8 mouse cellular contexts compared by ENCODE assay signal in the genomic region with DNA sequence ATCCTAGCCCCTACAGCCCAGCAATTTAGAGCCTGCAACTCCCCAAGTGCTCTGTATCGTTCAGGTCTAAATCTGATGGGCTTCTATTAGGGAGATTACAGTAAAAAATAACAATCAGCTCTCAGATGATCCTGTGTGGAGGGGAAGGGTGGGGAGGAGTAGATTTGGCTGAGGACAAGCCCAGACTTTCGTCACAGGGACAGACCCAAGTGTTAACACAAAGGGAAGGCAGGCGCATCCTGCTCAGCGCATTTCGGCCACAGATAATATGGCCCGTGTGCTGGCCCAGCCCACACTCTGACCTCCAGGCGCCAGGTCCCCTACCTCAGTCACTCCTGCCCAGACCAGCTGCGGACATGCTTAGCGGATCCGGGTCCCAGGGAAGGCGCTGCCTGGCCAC.
A peak's percentile ranks its signal among the peaks of the same experiment; 100 is the strongest.
DNase-seq lines count a peak whose midpoint lies in the region; ATAC-seq and TF ChIP-seq lines count a peak whose summit lies in the region.

No protein-coding gene starts in this region.

- peak; percentile 87 for ATAC-seq in kidney, embryonic 14.5 days (ENCODE audit: low FRiP score, low TSS enrichment)
- ATAC-seq in limb, embryonic 14.5 days (ENCODE audit: low FRiP score, low read depth) = peak; percentile 74
- peak; percentile 84 for ATAC-seq in midbrain, embryonic 14.5 days (ENCODE audit: low FRiP score, low TSS enrichment)

- peak overlapping the region; percentile 67 for H3K4me3 ChIP-seq in embryonic facial prominence, embryonic 10.5 days
- H3K4me3 ChIP-seq in heart, embryonic 10.5 days = peak overlapping the region; percentile 63
- peak overlapping the region; percentile 41 for H3K4me3 ChIP-seq in kidney, embryonic 14.5 days (ENCODE audit: low read length)
- H3K4me3 ChIP-seq in limb, embryonic 14.5 days (replicated peaks; ENCODE audit: low read length) = peak overlapping the region; percentile 49
- peak overlapping the region; percentile 56 for H3K4me3 ChIP-seq in midbrain, embryonic 14.5 days (replicated peaks; ENCODE audit: low read depth, low read length)

- peaks cover 72% of the 10 kb centered on the region for H3K4me1 ChIP-seq in embryonic facial prominence, embryonic 10.5 days
- H3K4me1 ChIP-seq in heart, embryonic 10.5 days = peaks cover 70% of the 10 kb centered on the region
- peaks cover 14% of the 10 kb centered on the region; the same call in 1 of the 2 replicates for H3K4me1 ChIP-seq in kidney, embryonic 14.5 days (ENCODE audit: control insufficient read depth, insufficient read depth, low read length)
- H3K4me1 ChIP-seq in limb, embryonic 14.5 days (ENCODE audit: control insufficient read depth, insufficient read depth, low read length) = peaks cover 46% of the 10 kb centered on the region
- peaks cover 29% of the 10 kb centered on the region for H3K4me1 ChIP-seq in midbrain, embryonic 14.5 days (ENCODE audit: control insufficient read depth, insufficient read depth, low read length)

- peak overlapping the region; percentile 94 for H3K27ac ChIP-seq in embryonic facial prominence, embryonic 10.5 days (replicated peaks)
- peak overlapping the region; percentile 91 for H3K27ac ChIP-seq in heart, embryonic 10.5 days
- H3K27ac ChIP-seq in kidney, embryonic 14.5 days (ENCODE audit: low read depth, low read length) = peak overlapping the region; percentile 65; the same call in 1 of the 2 replicates
- H3K27ac ChIP-seq in limb, embryonic 14.5 days (replicated peaks; ENCODE audit: low read depth, low read length) = peak overlapping the region; percentile 92
- H3K27ac ChIP-seq in midbrain, embryonic 14.5 days (replicated peaks; ENCODE audit: low read depth, low read length) = peak overlapping the region; percentile 79

- H3K27me3 ChIP-seq in embryonic facial prominence, embryonic 10.5 days (replicated peaks; ENCODE audit: low read depth, poor library complexity, severe bottlenecking) = no peaks in the 10 kb centered on the region
- no peaks in the 10 kb centered on the region for H3K27me3 ChIP-seq in heart, embryonic 10.5 days (ENCODE audit: insufficient read depth, poor library complexity, severe bottlenecking)
- H3K27me3 ChIP-seq in kidney, embryonic 14.5 days (ENCODE audit: control insufficient read depth, insufficient read depth, low read length) = no peaks in the 10 kb centered on the region
- no peaks in the 10 kb centered on the region for H3K27me3 ChIP-seq in limb, embryonic 14.5 days (ENCODE audit: control insufficient read depth, insufficient read depth, low read length)
- H3K27me3 ChIP-seq in midbrain, embryonic 14.5 days (ENCODE audit: control insufficient read depth, insufficient read depth, low read length) = no peaks in the 10 kb centered on the region

- peaks cover 14% of the 10 kb centered on the region for H3K36me3 ChIP-seq in embryonic facial prominence, embryonic 10.5 days (replicated peaks)
- peaks cover 16% of the 10 kb centered on the region for H3K36me3 ChIP-seq in heart, embryonic 10.5 days
- H3K36me3 ChIP-seq in kidney, embryonic 14.5 days (ENCODE audit: control insufficient read depth, insufficient read depth, low read length) = no peaks in the 10 kb centered on the region
- H3K36me3 ChIP-seq in limb, embryonic 14.5 days (ENCODE audit: control insufficient read depth, insufficient read depth, low read length) = no peaks in the 10 kb centered on the region
- no peaks in the 10 kb centered on the region for H3K36me3 ChIP-seq in midbrain, embryonic 14.5 days (ENCODE audit: control insufficient read depth, insufficient read depth, low read length)

- peak overlapping the region; percentile 58 for H3K9ac ChIP-seq in kidney, embryonic 14.5 days (ENCODE audit: low read depth, low read length)
- H3K9ac ChIP-seq in limb, embryonic 14.5 days (ENCODE audit: low read depth, low read length, severe bottlenecking) = peak overlapping the region; percentile 67
- peak overlapping the region; percentile 76 for H3K9ac ChIP-seq in midbrain, embryonic 14.5 days (replicated peaks; ENCODE audit: low read length)

- peak overlapping the region; percentile 49 for H3K4me2 ChIP-seq in kidney, embryonic 14.5 days (replicated peaks; ENCODE audit: low read depth, low read length)
- peak overlapping the region; percentile 58 for H3K4me2 ChIP-seq in limb, embryonic 14.5 days (replicated peaks; ENCODE audit: low read depth, low read length, severe bottlenecking)
- H3K4me2 ChIP-seq in midbrain, embryonic 14.5 days (ENCODE audit: low read length) = peak overlapping the region; percentile 77

- TF ChIP-seq POLR2A in limb, embryonic 14.5 days (IDR thresholded peaks at IDR 0.05; ENCODE audit: borderline replicate concordance, extremely low read depth, insufficient read depth, insufficient read length) = peak; percentile 44; the same call in 1 of the 2 replicates

- peaks cover 8% of the 10 kb centered on the region for H3K9me3 ChIP-seq in embryonic facial prominence, embryonic 10.5 days
- peaks cover 8% of the 10 kb centered on the region for H3K9me3 ChIP-seq in heart, embryonic 10.5 days
- H3K9me3 ChIP-seq in kidney, embryonic 14.5 days (ENCODE audit: control insufficient read depth, low read length) = peaks cover 7% of the 10 kb centered on the region; the same call in 1 of the 2 replicates
- H3K9me3 ChIP-seq in limb, embryonic 14.5 days (ENCODE audit: control insufficient read depth, low read length) = 0 out of 2 replicates have a peak, but pooled peaks cover 6% of the 10 kb centered on the region
- 0 out of 2 replicates have a peak, but pooled peaks cover 3% of the 10 kb centered on the region for H3K9me3 ChIP-seq in midbrain, embryonic 14.5 days (ENCODE audit: control insufficient read depth, low read length)

- DNase-seq in urinary bladder, postnatal 14 days (ENCODE audit: low spot score) = peak; percentile 58
- no peak for DNase-seq in urinary bladder, postnatal 10 days (ENCODE audit: low spot score)
- DNase-seq in embryonic facial prominence, embryonic 10.5 days (ENCODE audit: low spot score) = peak; percentile 77
- peak; percentile 90 for DNase-seq in heart, embryonic 10.5 days (ENCODE audit: low spot score)
- DNase-seq in limb, embryonic 14.5 days (ENCODE audit: low spot score) = peak; percentile 81
- DNase-seq in midbrain, embryonic 14.5 days = peak; percentile 84
- DNase-seq in thymus, postnatal 10 days (ENCODE audit: low spot score in 2 of 2) = no peak

- under 1% methylated on average over 11 of the region's 11 CpGs for WGBS in embryonic facial prominence, embryonic 10.5 days
- WGBS in heart, embryonic 10.5 days = under 1% methylated on average over 11 of the region's 11 CpGs
- under 1% methylated on average over 11 of the region's 11 CpGs for WGBS in kidney, embryonic 14.5 days
- under 1% methylated on average over 10 of the region's 11 CpGs for WGBS in limb, embryonic 14.5 days
- 1% methylated on average over 11 of the region's 11 CpGs for WGBS in midbrain, embryonic 14.5 days

Comparison
In these comparisons a context has a peak if more than half of its experiments do, and no peak if none do; other contexts are left out.
1. DNase-seq: peak in urinary bladder, postnatal 14 days (single experiment), embryonic facial prominence, embryonic 10.5 days (single experiment), heart, embryonic 10.5 days (single experiment), limb, embryonic 14.5 days (single experiment) and midbrain, embryonic 14.5 days (single experiment); none in urinary bladder, postnatal 10 days (single experiment) and thymus, postnatal 10 days (0 of 2).
2. Peak in every context shown above with its lines, with median percentiles within 50 percentile points of each other: H3K27ac ChIP-seq, H3K4me3 ChIP-seq, ATAC-seq, H3K4me2 ChIP-seq and H3K9ac ChIP-seq.